Mouse (Mus musculus): ENCODE measurements at regions not wholly inside any gene's neighbourhood (a gene's known extent, or its start where the extent isn't known, plus 50 kb on each side); places are given as distances from the start of the nearest gene placed in this dataset.

GRCm38 (mm10) chr11:112987782-112988181, 205.8 kb downstream of the Sox9 start:
- no peak for TF ChIP-seq CTCF (conservative IDR thresholded peaks at IDR 0.05; ENCODE audit: low read length)
- TF ChIP-seq POU5F1 (IDR thresholded peaks at IDR 0.05; ENCODE audit: borderline replicate concordance, low read length): no peak
